Mouse (Mus musculus) gastrocnemius, postnatal 10 days (tissue): ENCODE measurements around the gene Cstf2. TPM values are rescaled to one million over a fixed set of nuclear protein-coding genes. Genes with fewer than 3 reads are reported as not detected.
A peak's percentile ranks its signal among the peaks of the same experiment; 100 is the strongest.

Experiments used
- DNase-seq: peaks from one replicate; pipeline ENCODE4 v3.0.0; 2021; ENCODE audit warnings: mixed read lengths
- long read RNA-seq, 2 experiments: library from polyadenylated mRNA; stranded (forward); transcript quantifications; one replicate each; pipeline ENCODE4 v2.0.0; 2021
- microRNA-seq, 2 experiments: library from miRNA; unstranded; fragments of <30 nt; microRNA quantifications; one replicate each; pipeline ENCODE4 v1.2.0; 2021
- total RNA-seq, 2 experiments: library from RNA; stranded (reverse); gene quantifications; 2 replicates each; pipeline ENCODE4 v1.2.3; 2021

Cstf2 gene
- total RNA-seq: 10 to 100 TPM; 21.0 to 22.4 TPM
- long read RNA-seq, experiment 1, full-length matches to known transcripts: 28 of 38 reads
- long read RNA-seq, experiment 1, partial matches to known transcripts: 6 of 38 reads
- long read RNA-seq, experiment 1, other reads (novel, unspliced or antisense): 4 of 38 reads
- long read RNA-seq, experiment 2, full-length matches to known transcripts: 22 of 27 reads
- long read RNA-seq, experiment 2, partial matches to known transcripts: 0 of 27 reads
- long read RNA-seq, experiment 2, other reads (novel, unspliced or antisense): 5 of 27 reads

GRCm38 (mm10) chrX:134058987-134059712 lies at the start of gene Cstf2:
Gene Cstf2, plus strand, starts transcription at chrX:134059187.
- peak; percentile 91 for DNase-seq

- DNase-seq: peak; percentile 57
Measured at GRCm38 (mm10) chrX:134019005-134019404, 40.0 kb upstream of the Cstf2 start.

DNA sequence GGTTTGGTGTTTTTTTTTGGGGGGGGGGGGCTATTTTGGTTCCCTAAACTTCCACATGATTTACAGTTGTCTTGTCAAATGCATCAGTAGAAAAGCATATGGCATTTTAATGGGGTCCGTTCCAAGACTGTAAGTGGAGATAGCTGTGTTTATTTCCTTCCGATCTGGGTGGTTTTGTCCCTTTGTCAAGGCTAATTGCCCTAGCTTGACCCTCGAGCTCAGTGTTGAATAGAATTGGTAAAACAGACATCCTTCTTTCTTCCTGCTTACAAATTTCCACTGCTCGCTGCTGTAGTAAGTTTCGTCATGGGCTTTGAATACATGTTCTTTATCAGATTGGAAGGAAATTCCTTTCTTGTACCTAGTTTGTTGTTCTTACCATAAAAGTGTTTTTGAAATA lies 38.3 kb upstream of the Cstf2 start:
- DNase-seq: no peak

GRCm38 (mm10) chrX:134048994-134049393 lies 10.0 kb upstream of the Cstf2 start:
- DNase-seq: no peak

DNA sequence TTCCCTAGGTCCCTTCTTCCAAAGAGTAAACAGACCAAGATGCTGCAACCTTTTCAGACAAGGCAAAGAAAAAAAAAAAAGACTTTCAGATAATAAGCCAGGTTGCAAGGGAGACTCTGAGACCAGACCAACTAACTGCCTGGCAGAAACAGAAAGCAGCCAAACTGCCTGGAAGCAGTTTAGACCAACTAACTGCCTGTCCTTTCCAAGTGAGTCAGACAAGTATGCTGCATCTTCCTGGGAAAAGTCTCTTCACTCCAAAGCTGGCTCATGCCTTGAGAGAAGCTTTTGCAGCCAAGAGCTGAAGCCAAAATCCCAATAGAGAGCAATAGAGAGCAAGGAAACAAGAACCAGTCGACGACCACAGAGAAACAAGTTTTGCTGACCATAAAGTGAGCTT lies 2.1 kb upstream of the Cstf2 start:
- no peak for DNase-seq

- no peak for DNase-seq
Measured at GRCm38 (mm10) chrX:134058040-134058875, 729 bp upstream of the Cstf2 start.

DNA sequence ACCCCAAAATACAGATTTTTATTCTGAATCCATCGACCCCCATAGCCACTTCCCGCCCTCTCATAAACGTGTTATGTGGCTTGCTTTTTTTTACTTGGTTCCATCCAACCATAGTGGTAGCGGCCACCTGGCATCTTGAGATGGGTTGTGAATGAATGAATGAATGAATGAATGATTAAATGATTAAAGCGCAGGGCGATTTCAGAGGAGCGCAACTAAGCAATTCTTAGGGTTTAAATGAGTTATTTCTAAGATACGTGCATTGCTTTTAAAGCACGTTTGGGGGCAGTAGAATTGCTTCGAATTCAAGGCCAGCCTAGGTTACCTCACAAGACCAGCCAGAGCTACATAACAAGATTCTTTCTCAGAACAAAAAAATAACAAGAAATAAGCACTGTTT lies 777 bp downstream of the Cstf2 start:
- no peak for DNase-seq

- no peak for DNase-seq
Measured at GRCm38 (mm10) chrX:134085453-134085852, 26.5 kb downstream of the Cstf2 start.

DNA sequence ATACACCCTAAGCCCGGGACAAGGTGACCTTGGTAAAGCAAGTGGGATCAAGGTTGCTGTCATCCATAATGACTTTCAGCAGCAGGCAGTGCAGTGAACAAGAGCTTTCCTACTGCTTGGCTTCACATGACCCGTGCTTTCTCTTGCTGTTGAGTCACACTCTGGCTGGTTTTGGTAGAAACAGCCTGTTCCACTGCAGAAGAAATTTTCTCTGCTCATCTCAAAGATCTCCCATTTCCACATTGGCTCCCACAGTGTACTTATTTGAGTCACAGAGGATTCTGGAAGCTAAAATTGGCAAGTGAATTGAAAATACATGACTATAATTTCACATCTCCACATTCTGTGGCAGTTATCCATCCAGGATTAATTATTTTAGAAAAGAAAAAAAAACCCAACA lies 43.7 kb downstream of the Cstf2 start:
- no peak for DNase-seq

- DNase-seq: no peak
Measured at GRCm38 (mm10) chrX:134111767-134112166, 52.8 kb downstream of the Cstf2 start.

DNA sequence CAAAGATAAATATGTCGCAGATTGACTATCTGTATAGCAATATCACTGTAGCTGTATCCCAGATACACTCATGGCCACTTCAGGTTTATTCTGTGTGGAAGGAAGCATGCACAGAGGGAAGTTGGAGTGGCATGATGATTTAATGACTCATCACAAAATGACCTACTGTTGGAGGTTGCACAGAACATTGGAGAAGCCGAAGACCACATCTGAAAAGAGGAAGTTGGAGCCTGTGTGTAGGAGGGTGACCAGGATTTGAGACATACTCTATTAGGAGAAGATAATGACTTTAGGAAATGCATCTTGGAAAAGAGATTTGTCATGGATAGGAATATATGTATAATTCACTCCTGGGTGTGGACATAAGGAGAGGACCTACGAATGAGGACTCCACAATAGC lies 57.4 kb downstream of the Cstf2 start:
- no peak for DNase-seq

DNA sequence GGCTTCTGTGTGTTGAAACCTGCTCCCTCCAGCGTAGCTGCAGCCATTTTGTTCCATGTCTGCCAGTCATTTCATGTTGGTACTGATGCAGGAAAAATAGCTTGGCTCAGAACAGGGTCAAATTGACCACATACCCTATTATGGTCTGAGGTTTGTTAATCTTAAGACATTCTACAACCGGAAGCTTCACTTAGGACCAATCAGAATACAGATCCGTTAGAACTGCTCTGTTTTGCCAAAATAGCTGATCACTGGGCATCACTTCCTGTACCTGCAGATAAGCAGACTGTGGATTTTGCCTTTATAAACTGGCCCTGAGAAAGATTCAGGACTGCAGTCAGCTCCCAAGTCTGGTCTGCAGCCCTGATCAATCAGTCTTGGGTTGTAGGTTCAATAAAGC lies 69.6 kb downstream of the Cstf2 start:
- DNase-seq: no peak

GRCm38 (mm10) chrX:134132295-134132694 lies 73.3 kb downstream of the Cstf2 start:
- peak; percentile 4 for DNase-seq

DNA sequence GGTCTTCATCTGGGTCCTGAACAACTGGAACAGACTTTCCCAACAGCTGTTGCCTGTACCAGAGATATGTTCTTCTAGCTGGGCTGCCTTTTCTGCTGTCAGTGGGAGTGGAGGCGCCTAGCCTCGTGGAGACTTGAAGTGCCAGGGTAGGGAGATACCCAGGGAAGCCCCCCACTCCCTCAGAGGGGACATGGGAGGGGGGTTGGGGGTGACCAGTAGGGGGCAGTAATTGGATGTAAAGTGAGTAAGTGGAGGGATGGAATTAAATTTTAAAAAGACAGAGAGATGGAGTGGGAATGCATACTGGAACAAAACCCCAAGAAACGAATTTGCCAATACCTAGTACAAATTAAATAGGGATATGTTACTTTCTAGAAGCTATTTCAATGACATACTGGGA lies 74.8 kb downstream of the Cstf2 start:
- no peak for DNase-seq

Small RNAs within 50 kb of the gene (microRNA-seq; reads per million reads assigned to microRNA genes)
- gene Mir3112: 0 to 0.32 reads per million in 2 experiments

Other genes starting within 250 kb of the Cstf2 start
- 100 to 1,000 TPM; 138 to 160 TPM for gene Tnmd, start 208.2 kb upstream of the Cstf2 start, total RNA-seq
- 10 to 100 TPM; 17.9 to 23.0 TPM for gene Tspan6, start 160.8 kb upstream of the Cstf2 start, total RNA-seq
- gene Srpx2, start 150.8 kb upstream of the Cstf2 start, total RNA-seq: 10 to 100 TPM; 11.0 to 15.6 TPM
- 1 to 10 TPM in 1 of 2 experiments, under 1 TPM in 1; 0.80 to 2.0 TPM for gene Sytl4, start 77.4 kb upstream of the Cstf2 start, total RNA-seq
- gene Xkrx, start 102.9 kb downstream of the Cstf2 start, total RNA-seq: under 1 TPM; 0.38 to 0.86 TPM
- gene Arl13a, start 128.3 kb downstream of the Cstf2 start, total RNA-seq: not detected
- gene Nox1, start 162.8 kb downstream of the Cstf2 start, total RNA-seq: under 1 TPM in 1 of 2 experiments, not detected in 1; 0.28 TPM
- gene Trmt2b, start 217.8 kb downstream of the Cstf2 start, total RNA-seq: 10 to 100 TPM in 1 of 2 experiments, 1 to 10 TPM in 1; 9.2 to 10.6 TPM
- 1 to 10 TPM; 1.5 to 1.7 TPM for gene Tmem35a, start 236.0 kb downstream of the Cstf2 start, total RNA-seq
- gene Cenpi, start 248.9 kb downstream of the Cstf2 start, total RNA-seq: 1 to 10 TPM; 2.3 to 3.2 TPM